Mouse (Mus musculus) brain, embryonic 18.5 days (tissue): ENCODE results near the gene Wfdc12.
"Not testable (repeated sequence)": the region's sequence is repeated elsewhere in the genome, so short reads cannot be mapped to it uniquely, and the experiment has no call there.

Experiments used
- DNase-seq: peaks from one replicate; pipeline ENCODE4 v3.0.0-alpha.2; 2012; ENCODE audit warnings: low read depth, low spot score

Gene Wfdc12

DNA sequence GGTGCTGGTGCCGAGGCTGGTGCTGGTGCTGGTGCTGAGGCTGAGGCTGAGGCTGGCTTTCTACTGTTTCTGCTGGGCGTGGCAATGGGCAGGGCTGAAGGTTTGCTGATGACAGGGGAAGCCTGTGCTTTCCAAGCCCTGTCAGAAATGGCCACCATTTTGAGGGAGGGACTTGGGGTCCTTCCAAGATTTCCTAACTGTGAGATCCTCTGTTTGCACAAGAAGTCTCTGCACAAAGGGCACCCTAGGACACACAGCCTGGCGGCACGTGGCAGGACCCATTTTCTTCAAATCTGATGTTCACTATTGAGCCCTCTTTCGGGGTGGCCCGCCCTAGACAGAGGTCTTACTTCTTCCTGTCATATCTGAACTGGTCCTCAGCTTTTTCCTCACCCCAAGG, at the start of gene Wfdc12:
Gene Wfdc12, minus strand, starts transcription at position 33 of the 400 bp plus-strand sequence.
- DNase-seq = no peak

DNA sequence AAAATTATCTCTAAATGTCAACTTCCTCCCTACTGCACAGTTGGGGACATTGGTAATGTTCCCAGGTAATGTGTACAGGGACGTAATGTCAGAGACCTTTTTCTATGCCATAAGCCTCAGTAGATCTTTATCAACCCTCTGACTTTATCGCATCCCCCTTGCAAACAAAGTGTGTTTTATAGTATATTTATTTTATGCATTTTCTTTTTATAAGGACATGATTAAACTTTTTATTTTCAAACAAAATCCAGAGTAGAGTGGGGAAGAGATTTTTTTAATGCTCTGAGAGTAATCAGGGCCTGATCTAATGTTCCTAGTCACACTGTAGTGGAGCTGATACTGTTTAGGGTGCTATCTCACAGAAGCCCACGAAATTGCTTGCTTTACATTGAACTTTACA, 48.0 kb upstream of the Wfdc12 start, which contains the start of gene Svs2:
Gene Svs2, minus strand, starts transcription at position 101 of the 400 bp plus-strand sequence.
- no peak for DNase-seq

DNA sequence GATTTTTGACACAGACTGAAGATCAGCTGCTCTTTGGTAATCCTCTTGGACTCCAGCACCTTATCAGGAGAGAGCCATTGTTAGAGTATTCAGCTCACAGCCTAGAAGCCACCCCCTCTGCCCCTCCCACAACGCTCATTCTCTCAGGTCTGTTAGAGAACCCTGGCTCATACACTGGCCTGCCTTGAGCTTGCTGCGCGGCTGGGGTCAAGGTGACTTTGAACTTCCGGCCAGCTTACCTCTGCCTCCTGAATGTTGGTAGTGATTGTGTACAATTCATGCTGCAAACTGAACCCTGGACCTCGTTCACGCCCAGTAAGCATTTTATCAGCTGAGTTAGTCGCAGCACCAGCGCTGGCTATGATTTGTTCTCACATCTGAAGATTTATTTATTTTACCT, 42.3 kb upstream of the Wfdc12 start:
- no peak for DNase-seq

DNA sequence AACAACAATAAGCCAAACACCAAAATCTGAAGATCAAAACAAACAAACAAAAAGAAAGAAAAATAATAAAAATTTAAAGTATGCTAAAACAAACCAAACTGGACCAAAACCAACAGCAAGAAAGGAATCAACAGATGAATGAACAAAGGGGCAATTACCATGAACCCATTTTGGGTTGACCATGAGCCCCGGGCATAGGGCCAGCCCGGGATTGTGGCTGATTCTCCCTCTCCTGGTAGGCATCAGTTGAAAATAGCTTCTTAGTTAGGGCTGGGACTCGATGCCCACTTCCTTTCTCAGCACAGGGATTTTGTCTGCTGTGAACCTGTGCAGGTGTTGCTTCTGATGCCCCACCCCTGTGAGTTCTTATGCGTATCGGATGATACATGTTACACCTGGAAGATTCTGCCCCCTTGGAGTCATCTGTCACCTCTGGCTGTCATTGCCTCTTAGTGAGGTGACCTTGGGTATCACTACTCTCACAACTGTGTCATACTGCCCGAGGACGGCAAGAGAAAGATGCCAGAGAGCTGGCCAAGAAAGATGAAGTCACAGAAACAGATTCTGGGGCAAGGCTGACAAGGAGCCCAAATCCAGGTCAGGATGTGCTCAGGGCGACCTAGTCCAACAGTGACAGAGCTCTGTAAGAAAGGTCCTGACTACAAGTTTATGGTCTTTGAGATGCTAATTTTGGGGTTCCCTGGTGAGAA, 38.1 kb upstream of the Wfdc12 start:
- DNase-seq = no peak

DNA sequence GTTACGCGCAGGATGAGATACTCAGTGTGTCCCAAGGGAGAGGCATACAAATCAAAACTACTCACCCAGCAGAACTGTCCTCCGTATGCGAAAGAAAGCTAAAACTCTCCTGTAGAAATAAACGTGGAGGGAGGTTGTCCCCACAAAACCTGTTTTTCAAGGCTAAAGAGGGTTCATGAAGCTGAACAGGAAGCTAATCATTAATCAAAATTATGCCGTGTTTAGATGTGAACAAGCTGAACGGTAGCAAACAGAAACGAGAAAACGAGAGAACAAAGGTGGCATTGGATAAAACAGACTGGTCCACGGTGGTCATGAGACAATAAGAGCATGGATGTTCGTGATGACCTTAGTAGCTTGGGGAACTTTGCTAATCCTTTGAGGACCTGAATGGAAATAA, 31.1 kb upstream of the Wfdc12 start, which contains the start of gene Wfdc15b:
Gene Wfdc15b, minus strand, starts transcription at position 139 of the 400 bp plus-strand sequence.
- DNase-seq = no peak

DNA sequence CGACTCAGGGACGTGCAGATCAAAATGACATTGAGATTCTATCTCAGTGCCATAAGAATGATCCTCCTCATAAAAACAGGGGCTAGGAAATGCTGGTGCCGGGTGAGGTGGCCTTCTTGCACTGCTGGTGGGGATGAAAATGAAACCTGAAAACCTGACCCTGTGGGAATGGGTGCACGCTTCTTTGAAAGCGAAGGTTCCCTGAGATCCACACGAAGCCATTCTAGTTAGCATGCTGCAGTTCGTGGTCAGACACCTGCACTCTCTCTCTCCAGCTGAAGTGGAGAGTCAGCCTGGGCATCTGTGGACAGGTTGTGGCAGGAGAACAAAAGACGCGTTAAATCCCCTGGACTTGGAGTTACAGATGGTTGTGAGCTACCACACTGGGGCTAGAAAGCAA, 28.9 kb upstream of the Wfdc12 start:
- no peak for DNase-seq

DNA sequence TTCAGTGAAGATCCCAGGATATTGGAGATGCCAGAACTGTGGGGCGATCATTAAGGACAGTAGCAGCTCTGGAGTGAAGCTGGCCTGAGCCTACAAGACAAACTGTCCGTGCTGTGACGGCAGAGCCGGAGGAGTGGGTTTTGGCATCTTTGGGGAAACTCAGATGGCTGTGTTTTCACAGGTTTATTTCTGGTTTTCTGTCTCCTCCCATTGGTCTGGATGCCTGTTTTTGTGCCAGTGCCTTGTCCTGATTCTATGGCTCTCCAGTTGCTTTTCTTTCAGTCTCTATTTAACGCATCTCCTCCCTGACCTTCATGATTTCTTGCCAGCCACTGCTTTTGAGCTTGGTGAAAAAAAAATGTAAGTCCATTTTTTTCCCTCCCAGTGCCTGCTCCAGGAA, 22.3 kb upstream of the Wfdc12 start:
- DNase-seq = no peak

DNA sequence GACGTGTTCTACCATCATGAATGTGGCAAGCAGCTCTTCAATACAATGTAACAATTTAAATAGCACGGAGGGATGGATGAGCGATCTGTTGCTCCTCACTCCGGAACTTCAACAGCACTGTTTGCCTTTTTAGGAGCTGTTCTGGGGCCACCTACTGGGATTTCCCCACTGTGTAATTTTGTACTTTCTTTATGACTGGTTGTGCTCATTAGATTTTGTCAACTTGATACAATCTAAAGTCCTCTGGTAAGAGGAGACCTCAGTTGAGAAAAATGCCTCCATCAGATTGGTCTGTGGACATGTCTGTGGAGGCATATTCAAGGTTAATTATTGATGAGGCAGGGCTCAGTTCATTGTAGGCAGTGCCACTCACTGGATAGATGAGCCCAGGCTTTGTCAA, 20.5 kb upstream of the Wfdc12 start:
- no peak for DNase-seq

DNA sequence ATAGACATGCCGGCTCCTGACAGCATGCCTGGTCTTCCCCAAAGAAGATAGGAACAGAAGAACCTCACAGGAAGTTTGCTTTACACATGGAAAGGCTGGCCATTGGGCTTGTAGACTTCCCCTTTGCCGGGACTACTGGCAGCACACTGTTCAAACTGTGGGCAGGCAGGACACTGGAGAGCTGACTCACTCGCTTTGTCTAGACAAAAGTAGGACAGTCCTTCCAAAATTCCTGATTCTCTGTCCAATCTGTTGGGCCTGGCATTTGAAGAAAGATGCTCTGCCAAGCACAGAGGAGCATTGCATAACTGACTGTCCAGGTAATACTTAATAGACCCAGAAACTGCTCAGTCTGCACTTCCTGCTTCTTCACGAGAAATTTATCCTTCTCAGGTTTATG, 16.3 kb upstream of the Wfdc12 start:
- no peak for DNase-seq

DNA sequence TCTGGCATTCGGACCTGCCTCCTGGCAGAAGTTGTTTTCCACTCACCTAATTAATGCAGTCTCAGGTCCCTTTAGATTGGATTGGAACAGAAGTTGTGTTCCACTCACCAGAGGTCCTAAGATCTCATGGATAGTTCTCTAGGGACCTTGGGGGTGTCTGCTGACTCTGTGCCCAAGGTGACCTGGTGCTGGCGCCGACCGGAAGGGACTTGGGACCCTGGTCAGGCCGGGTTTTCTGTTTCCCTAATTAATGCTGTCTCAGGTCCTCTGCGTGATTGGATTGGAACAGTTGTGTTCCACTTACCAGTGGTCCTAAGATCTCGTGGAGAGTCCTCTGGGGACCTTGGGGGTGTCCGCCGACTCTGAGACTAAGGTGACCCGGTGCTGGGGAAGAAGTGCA, 15.6 kb upstream of the Wfdc12 start:
- not testable (repeated sequence) for DNase-seq

DNA sequence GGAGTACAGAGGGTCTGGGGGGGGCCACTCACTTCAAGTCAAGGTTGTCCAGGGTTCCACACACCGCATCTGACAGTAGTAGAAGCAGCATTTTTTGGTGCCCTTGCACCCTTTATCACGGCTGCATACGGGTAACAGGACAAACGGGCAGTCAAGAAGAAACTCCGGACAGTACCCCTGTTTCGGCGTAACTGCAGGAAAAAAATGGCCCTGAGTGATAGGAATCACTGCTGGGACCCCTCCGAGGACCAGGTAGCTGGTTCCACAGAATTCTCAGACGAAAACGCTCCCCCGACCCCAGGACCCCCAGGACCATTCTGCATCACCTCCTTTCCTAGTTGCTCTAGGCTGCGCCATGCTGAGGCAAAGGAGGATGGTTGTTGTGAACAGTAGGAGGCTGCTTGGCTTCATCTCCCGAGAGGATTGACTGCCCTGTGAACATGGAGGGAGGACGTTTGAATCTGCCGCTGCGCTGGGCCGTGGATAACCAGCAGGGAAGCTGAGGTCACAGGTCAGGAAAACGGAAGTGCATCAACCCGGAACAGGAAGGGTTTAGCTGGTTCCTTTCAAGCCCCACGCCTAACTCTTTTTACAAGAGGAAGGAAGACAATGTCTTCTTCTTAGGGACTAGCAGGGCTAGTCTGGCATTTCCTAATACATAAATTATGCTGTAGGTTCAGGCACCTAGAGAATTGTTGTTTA, 9.4 kb upstream of the Wfdc12 start, which contains the start of gene Wfdc15a:
Gene Wfdc15a, minus strand, starts transcription at position 505 of the 702 bp plus-strand sequence.
- no peak for DNase-seq

DNA sequence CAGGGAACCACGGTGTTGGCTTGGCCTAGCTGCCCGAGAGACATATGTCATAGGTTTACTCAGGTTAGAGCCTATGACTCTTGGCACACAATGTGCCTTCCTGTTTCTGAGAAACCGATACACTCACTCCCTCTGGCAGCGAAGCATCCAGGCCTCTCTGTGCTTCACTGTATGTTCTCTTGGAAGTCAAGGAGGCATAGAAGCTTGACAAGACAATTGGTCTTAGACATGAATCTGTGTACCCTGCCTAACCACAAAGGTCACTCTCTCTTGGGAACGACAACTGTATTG, 6.2 kb upstream of the Wfdc12 start:
- DNase-seq = no peak

DNA sequence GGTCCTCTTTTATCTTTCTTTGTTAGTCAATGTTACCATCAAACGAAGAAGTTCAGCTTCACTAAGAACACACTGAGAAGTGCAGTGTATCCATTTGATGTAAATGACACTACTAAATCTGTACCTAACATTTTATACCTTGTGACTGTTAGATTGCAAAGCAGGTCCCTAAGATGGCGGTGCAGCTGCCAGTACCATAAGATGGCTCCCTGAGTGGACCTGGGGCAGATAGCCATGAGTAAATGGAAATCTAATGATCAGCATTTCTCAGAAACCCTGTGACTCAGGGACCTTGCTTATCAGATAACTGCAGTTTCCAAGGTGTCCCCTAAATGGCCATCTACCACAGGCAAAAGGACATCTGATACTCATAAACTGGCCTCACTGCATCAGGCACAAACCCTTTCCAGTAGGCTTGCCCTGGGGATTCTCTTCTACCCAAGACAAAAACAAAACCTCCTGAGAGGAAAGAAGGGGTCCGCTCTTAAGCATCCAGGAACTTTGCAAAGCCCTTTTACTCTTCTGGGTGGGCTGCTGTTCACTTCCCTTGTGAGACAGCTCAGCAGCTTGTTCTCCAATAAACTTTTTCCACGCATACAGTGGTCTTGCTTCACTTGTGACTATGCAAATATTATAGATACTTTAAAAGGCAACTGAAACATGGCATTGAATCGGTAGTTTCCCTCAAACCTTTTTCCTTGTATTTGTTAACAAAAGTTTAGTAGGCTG, 5.7 kb upstream of the Wfdc12 start:
- DNase-seq = no peak

DNA sequence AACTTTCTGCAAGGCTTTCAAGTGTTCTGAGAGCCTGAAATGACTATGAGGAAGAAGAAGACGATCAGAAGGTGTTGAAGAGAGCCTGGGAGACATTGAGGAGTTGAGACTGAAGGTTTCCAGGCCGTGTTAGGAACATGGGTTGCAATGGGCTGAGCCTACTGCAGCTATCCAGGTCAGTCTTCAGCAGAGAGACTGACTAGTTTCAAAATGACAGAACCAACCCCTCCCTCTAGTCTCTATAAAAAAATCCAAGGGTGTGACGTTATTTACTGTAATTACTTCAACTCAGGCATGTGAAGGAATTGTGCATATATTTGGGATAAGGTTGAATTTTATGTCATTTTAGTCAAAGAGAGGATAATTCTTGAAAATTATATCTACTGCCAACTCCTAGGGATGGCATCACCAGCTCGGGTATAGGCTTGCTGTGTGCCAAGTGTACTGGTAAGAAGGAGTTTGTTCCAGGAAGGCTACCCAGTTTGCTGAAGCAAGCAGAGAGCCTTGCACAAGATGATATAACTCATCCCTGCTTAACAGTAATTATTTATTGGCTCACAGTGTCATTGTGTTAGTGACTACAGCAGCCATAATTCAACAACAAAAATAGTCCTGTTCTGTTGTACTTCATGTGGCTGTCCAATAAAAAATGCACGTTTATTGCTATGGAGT, 4.7 kb upstream of the Wfdc12 start:
- DNase-seq = no peak

DNA sequence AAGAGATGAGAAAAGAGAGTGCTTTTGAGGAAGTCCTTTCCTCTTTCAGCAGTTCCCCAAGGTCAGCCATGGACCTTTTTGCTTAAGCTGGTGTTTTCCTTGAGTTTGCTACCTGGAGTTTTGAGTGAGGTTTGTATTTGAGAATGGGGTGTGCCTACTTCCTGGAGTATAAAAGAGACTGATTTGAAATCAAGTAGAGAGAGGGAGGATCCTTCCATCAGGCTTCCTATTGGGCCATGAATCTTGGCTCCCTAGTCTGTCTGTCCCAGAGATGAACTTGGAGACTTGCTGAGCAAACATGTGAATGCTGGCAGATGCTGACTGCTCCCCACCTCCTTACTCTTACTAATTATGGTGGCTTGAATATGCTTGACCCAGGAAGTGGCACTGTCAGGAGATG, 1.9 kb upstream of the Wfdc12 start:
- no peak for DNase-seq

DNA sequence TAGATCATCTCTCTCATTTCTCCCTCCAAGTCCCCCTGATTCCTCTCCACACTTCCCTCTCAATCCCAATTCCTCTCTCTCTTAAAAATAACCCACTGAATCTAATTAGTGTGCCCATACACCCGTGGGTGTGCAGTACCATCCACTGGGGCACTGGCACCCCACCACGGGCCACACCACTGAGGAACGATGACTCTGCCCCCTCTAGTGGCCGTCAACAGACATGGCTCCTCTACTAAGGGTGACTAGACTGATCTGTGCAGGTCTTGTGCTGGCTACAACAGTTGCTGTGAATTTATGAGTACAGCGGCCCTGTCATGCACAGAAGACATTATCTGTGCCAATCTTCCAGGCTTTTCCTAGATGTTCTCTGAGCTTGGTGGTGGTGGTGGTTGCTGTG, 1.7 kb downstream of the Wfdc12 start:
- DNase-seq = no peak

DNA sequence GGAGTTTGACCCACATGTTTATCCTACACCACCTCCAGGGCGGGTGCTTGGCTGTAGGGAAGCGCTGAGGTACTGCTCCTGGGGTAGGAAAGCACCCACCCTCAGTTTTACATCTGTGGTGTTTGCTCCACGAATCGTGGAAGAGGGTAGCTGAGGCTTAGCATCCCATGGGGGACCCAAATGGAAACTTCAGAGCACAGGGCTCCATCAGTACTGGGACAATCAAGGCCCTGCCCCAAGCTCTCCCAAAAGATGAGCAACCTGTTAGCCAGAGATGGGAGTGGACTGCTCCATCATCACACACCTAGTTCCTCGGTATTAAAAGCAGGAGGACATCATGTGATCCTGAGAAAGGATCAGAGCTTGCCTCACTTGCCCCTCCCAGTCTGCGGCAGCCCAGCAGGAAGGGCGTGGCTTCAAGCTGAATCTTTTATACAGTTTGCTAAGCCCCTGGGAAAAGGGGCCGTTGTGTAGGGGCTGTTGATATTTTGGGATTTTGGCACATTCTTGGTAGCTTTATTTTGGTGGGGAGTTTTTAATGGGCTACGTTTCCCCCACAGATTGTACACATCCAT, 6.2 kb downstream of the Wfdc12 start:
- DNase-seq = no peak

DNA sequence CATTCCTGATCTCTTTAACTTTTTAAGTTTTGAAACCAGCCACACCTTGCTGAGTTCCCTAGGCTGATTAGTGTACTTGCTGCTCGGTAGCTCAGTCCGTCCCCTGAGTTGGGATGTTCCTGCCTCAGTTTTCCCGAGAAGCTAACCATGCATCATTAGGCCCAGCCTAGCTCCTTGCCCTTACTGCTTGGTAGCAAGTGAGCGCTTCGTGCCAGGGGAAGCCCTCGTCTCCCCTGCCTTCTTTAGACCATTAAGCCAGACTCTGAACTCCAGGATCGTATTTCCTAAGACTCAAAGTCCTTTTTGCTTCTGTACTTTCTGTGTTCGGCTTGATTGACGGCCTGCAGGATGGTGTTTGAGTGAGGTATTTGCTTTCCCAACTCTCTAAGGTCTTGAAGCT, 7.1 kb downstream of the Wfdc12 start:
- no peak for DNase-seq

DNA sequence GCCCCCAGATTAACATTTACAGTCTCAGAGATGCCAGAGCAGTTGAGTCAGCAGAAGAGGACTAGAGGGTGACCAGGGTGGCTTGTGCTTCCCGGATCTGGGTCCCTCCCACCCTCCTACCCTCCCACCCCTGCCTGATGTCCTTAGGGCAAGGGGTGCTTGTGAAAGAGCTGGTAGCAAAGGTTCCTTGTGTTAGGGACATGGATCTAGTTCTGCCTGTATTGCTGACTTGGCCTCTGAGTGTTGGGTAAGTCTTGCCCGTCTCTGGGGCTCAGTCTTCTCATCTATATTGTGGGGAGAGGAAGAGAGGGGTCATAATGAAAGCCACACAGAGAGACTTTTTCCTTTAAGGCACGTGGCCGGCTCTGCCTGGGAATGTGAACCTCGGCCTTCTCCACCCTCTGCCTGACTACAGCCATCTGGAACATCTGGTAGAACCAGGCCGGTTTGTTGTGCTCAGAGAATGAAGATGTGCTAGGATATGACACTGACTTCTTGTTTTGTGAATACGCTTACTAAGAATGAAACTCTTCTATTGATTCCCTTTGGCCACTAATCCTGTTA, 7.6 kb downstream of the Wfdc12 start, which contains the start of gene Wfdc5:
Gene Wfdc5, minus strand, starts transcription at position 51 of the 564 bp plus-strand sequence.
- no peak for DNase-seq

DNA sequence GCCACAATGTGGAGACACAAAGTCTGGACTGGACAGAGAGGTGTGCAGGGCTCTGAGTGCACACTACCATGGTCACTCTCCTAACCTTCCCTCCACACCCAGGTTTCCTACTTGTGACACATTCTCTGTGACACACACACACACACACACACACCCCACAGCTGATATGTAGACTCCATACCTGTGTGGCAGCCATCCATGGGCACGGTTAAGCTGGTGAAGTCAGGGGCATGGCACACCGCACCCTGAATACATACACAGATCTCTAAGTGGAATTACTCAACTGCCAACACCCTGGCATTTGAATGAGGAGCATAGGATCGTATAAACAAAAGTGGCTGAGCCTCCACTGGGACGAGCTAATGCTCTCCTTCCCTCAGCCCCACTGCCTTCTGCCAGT, 9.6 kb downstream of the Wfdc12 start:
- no peak for DNase-seq

DNA sequence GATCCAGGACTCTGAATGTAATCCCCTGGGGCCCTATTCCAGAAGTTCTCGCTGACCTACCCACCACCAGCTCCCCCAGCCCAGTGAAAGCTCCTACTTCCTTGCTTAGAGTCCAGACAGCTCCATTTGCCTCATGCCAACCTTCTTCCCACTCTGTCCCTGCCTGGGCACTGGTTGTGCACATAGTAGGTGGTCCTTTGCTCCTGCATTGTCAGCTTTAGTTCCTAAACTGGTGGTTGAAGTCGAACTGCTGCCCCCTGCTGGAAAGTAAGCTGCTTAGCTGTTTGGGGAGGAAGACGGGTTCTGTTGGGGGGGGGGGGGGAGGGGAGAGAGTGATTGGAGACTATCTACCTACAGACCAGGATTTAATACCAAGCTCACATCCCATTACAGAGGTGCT, 10.3 kb downstream of the Wfdc12 start:
- DNase-seq = no peak
